Mouse (Mus musculus) Muller cell, postnatal 12 days (primary cell): ENCODE measurements around the gene Ankrd37.
A peak's percentile ranks its signal among the peaks of the same experiment; 100 is the strongest.

Source experiments
- DNase-seq: peaks from one replicate; pipeline ENCODE4 v3.0.0-alpha.2; 2015; ENCODE audit errors: inconsistent ontology term

Gene Ankrd37

GRCm38 (mm10) chr8:45973988-45974505, 31.5 kb downstream of the Ankrd37 start:
- DNase-seq: peak; percentile 60

GRCm38 (mm10) chr8:45970894-45971293, 34.6 kb downstream of the Ankrd37 start:
- DNase-seq: no peak

GRCm38 (mm10) chr8:45950622-45951021, 54.9 kb downstream of the Ankrd37 start:
- no peak for DNase-seq
